Mouse (Mus musculus) right cerebral cortex, adult 2 months (tissue): ENCODE measurements around the gene Chaf1b.

Experiments
- DNase-seq, 2 experiments: peaks; one replicate each; pipeline ENCODE4 v3.0.0; 2021 to 2022; ENCODE audit warnings: low spot score in 2 of 2

Gene Chaf1b

DNA sequence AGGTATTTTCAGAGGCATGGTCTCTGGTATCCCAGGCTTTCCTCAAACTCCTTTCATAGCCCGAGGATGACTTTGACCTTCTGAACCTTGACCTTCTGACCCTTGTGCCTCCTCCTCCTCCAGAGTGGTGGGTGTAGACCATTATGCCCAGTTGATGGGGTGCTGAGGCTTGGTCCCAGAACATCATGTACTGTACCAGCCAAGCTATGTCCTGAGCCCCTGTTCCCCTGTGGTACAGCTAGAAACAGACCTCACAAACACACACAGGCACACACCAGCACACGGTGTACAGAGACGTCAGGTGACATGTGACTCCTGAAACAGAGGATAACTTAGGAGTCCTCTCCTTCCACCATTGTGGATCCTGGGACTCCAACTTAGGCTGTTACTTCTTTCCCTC is 29.1 kb downstream of the Chaf1b start:
- no peak for DNase-seq

DNA sequence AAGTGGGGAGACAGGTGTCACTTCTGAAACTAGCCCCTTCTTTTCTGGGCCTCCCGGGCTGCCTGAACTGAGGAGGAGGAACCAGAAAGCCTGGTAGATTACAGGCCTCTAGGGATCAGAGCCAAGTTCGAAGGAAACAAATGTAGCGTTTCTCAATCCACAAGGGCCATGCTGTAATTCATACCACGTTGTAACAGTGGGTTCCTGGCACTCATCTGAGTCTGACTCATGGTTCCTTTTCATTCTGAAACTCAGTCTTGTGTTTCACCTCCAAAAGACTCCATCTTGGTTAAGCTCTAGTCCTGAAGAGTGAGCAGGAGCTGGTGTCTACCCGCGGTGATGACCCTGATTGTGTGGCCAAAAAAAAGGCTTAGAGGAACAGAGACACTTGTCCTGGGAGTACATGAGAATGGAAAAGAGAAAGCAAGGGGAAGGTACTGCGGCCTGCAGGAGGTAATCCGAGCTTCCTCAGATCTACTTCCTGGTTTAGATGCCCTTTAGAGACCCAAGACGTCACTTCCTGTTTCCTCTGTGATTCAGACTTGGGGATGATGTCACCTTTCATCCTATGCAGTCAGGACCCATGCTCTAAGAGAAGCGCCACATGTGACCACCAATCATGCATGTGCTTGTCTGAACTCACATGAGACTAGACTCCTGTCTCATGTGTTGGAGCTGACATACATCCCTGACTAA is 30.3 kb downstream of the Chaf1b start:
- peak in 1 of 2 experiments; percentile 4 for DNase-seq

DNA sequence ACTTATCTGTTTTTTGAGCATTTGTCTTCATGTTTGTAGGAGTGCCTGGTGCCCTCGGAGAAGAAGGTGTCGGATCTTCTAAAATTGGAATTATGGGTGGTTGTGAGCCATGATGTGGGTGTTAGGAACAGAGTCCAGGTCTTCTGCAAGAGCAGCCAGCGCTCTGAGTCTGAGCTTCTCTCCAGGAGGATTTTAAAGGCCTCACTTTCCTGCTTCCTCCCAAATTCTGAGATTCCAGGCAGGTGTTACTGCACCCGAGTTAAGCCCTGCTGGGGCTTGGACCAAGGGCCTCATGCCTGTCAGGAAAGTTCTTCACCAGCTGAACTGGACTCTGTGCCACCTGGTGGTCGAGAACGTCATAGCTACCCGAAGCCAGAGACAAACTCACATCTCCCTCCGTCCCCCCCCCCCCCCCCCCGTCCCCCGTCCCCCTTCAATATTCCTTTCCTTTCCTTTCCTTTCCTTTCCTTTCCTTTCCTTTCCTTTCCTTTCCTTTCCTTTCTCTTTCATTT is 31.7 kb downstream of the Chaf1b start:
- peak; percentile 42 to 45 for DNase-seq

DNA sequence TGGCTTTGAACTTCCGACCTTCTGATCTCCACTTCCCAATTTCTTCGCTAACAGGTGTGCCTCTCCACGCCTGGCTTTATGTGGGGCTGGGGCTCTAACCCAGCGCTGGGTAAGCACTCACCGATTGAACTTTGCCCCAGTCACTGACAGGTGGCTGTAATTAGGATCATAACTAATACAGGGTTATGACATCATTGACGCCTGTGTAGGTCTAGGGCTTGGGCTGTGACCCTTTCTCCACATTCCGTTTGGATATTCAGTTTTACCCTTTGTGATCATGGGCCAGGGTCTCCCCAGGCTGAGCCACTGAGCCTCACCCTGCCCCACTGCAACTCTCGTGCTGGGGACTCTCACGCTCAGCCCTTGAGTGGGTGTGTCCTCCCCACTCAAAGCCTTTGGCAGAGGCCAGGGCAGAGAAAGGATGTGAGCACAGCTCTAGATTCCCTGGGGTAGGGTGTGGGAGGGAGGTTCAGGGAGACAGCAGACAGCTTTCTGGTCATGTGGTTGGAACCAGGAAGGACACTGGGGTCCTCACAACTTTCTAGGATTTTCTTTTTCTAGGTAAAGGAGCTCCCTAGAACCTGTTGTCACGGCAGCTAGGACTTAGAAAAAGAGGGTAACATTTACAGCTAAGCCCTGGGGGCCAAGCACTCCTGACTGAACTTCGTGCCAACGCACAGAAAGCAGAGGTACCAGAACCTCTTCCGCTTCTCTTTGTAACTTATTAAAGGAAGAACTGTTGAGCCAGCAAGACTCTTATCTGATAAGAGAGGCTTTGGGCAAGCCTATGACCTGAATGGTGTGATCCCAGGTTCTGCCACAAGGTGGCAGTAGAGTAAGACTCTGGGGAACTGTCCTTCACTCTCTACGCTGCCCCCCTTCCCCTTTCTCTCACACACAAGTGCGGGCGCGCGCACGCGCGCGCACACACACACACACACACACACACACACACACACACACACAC is 34.3 kb downstream of the Chaf1b start:
- peak; percentile 90 for DNase-seq

DNA sequence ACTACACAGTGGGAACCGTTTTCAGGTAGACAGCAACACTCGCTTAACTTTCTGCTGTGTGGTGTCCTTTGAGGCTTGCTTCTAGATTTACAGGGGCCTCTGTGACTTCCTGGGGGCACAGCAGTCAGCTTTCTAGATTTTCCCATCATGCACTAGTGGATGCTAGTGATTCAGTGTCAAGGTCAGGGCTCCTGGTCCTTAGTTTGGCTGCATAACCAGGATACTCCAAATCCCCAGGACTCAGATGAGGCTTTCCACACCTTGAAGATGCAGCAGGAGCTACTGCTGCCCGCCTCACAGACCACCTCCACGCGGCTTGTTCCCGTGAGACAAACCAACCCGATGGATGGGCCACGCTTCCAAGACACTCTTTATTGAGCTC is 35.0 kb downstream of the Chaf1b start:
- no peak for DNase-seq

DNA sequence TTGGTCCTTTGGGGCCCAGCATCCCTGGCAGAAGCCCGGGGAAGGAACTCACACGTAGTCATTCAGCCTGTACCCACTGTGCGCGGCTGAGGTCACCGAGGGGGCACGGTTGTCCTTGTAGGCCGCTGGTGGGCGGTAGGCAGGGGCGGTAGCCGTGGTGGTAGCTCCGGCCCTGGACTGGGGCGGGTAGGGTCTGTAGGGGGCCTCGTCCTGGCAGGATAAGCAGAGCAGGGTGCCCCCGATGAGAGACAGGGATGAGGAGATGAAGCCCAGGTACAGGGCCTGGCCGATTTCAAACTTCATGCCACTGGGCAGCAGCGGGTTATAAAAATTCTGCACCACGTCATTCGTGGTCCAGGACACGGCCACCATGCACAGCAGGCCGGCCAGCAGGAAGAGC is 35.5 kb downstream of the Chaf1b start:
- no peak for DNase-seq

DNA sequence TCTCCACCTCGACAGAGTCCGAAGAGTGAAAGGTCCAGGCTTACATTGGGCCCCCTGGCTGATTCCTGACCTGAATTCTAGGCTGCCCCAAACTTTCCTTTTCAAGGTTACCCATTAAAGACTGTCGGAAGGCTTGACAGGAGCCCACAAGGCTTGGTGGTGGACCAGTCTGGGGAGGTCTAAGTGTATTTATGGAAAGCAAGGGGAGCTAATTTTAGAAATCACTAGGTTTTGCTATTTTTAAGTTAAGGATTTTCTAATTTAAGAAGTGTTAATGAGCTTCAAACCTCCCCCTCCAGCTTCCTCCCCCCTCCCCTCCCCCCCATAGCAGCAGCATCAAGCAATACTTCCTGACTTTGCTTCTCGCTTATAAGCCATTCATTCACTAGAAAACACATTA is 37.0 kb downstream of the Chaf1b start:
- DNase-seq: no peak

DNA sequence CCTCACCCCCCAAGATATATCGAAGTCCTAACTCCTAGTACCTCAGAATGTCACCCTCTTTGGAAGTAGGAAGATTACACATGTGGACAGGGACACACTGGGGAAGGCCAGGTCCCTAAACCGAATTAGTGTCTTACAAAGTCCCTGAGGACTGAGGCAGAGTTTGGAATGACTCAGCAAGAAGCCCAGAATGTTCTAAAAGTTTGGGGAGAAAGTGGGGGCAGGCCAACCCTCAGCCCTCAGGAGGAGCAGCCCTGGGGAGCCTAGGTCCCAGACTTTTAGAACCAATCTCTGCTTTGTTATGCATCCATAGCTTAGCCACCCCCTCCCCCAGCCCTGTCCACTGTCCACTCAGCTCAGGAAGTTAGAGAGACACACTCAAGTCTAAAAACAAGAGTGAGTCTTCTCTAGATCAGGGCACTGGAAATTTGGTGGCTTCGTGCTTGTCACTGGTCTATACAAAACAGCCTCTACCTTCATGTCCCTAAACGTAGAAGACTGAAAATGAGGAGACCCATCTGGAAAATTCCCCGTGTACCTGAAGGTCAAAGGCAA is 39.2 kb downstream of the Chaf1b start:
- no peak for DNase-seq

DNA sequence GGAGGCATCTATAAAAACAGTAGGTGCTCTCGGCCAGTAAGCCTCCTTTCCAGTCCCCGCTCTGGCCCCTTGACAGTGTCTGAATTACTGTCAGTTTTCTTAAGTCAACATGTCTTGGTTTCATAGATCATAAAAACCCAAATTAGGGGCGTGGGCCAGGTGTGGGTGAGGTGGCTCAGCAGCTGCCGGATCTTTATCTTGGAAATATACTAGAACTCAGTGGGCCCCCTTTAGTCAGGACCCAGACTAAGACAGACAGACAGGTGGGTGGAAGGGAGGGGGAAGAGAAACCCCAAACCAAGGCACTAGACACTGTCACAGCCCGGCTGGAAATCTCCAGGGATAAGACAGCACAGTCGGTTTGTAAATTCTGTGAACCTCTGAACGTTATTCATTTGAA is 40.1 kb downstream of the Chaf1b start:
- DNase-seq: no peak

DNA sequence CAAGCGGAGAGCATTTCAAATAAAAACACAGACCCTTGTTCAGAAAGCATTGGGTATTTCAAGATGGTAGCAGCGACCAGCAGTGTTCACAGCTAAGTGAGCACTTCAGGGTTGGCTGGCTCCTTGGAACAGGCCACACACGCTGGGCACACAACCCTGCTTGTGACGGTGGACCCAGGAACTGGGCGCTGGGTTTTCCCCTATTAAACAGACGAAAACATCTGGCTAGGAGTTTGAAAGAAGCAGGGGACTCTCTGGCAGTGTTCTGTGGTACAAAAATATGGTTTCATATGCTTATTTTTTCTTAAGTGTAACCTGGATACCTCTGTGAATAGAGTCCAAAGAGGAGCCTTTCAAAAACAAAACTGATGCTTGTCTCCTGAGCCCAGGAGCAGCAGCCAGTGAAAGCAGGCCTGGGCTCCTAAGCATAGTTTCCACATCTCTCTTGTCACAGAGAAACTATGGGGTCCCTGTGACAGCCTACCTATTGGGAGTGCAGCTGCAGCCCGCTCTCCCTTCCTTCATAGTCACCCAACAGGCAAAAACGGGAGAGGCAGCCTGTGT is 42.1 kb downstream of the Chaf1b start:
- no peak for DNase-seq

DNA sequence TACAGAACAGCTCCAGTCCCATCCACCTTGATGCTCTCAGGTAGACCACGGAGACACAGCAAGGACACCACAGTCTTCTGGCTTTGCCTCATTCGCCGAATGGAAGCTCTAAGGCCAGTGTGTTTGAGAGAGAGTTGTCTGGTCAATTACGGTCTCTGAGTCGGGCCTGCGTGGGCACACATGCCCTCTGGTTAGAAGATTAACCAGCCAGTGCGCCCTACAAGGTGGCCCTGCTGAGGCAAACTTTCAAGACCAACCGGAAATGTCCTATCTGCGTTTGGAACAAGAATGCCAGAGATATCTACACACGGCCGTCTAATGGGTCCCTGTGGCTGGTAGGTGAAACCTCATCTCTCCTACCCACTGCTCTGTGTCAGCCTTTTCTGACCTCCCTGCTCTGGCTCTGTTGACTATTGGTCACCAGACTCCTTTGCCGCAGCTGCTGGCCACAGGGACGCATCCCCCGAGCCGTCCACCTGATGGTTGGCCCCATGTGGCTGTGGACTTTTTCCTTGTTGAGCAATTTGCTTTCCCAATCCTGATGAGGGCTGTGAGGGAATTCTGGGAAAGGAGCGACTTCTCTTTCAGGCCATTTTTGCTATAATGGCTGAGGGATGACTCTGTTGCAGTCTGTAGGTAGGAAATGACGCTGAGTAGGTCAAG is 45.8 kb downstream of the Chaf1b start:
- DNase-seq: no peak

DNA sequence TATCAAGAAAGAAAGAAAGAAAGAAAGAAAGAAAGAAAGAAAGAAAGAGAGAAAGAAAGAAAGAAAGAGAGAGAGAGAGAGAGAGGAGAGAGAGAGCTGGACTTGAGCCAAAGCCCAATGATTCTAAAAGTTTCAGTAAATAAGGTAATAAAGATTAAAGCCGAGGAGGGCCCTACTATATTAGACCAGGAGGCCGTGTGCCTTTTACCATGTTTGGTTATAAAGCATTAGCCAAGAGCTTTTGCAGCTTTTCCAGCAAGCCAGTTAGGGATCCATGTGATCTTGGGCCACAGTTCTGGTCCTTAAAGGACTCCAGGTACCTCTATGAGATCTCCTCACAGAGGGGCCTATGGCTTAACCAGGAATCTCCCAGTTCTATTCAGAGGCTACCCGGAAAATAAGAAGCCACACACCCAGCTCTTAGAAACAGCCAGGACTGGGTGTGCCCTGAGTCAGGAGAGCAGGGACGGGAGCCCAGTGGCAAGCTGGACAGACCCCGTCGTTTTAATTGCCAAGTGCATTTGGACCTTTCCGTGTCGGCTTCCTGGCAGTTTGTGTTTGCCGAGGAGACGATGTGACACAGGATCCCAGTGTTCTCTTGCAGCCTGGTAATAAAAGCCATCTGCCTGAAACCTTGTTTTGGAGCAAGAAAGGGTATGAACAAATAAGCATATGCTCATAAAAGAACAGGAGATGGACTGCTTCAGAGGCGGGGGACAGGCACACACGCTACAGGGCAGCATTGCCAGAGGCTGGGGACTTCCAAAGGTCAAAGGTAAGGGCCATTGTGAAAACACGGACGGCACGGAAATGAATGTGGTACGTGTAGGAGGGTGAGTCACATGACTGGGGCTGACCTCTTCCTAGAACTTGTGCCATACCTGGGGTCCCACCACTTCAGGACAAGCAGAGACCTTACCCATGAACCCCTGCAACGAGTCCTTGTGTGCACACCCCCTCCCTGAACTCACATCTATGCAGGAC is 48.8 kb downstream of the Chaf1b start:
- DNase-seq: no peak

DNA sequence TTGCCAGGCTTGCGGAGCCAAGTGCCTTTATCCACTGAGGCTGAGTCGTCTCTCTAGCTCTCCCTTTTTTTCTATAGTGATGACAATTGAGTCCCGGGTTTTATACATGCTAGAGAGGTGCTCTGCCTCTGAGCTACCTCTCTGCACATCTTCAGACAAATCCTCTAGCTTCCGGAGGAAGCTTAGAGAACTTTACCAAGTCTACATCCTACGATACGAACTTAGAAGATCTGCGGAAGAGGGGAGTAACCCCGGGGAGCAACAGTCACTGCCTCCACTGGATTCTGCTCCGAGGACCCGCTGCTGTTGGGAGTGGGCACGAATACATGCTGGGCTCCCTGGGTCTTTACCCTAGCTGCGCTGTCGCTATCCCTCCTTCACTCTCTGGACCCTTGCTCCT is 50.9 kb downstream of the Chaf1b start:
- no peak for DNase-seq

DNA sequence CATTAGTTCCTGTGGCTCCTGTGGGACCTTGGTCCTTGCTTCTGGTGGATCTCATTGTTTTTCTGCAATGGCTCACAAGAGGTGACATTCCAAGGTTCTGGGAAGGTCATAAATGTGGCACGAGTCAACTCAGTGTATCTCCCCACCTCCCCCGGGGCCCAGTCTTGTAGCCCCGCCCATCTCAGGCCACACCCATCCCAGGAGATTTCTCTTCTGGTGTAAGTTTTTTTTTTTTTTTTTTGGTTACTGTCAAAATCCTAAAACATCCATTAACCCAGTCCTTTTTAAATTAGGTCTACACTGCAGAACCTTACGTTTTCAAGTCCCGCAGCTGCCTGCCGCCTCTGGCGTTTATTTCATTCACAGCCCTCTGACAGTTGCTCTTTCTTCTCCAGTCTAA is 51.3 kb downstream of the Chaf1b start:
- no peak for DNase-seq

DNA sequence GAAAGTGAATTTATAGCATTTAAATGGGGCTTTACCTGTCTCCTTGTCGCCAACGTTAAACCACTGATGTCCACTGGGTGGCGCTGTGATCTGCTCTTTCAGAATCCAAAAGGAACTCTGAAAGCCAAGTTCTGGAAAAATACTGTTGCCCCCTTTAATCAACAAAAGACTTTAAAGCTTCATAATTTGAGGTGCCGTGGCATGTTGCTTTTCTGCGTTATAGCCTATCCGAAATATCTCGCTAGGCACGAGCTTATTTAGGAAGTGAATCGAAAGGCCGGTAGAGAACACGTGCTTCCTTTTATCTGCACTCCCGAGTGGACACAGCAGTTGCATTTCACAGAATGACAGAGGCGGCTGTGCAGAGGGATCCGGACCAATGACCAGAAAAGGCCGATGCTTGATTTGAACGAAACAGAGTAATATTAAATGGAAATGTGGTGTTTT is 54.7 kb downstream of the Chaf1b start:
- DNase-seq: peak; percentile 78 to 86

DNA sequence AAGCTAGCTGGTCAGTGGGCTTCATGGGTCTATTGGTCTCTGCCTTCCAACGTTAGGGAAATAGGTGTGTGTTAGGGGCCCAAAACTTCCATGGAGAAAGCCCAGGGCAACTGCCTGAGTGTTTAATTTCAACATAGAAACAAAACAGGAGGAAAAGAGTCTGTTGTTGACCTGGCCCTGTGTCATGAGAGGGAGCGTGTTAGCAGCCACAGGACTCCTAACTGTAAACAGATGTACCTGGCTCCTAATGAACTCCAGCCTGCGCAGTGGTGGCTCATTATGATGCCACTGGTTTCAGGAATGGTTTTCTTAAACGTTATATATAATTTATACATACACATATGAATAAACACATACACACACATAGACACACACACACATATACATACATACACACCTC is 56.3 kb downstream of the Chaf1b start:
- DNase-seq: no peak

DNA sequence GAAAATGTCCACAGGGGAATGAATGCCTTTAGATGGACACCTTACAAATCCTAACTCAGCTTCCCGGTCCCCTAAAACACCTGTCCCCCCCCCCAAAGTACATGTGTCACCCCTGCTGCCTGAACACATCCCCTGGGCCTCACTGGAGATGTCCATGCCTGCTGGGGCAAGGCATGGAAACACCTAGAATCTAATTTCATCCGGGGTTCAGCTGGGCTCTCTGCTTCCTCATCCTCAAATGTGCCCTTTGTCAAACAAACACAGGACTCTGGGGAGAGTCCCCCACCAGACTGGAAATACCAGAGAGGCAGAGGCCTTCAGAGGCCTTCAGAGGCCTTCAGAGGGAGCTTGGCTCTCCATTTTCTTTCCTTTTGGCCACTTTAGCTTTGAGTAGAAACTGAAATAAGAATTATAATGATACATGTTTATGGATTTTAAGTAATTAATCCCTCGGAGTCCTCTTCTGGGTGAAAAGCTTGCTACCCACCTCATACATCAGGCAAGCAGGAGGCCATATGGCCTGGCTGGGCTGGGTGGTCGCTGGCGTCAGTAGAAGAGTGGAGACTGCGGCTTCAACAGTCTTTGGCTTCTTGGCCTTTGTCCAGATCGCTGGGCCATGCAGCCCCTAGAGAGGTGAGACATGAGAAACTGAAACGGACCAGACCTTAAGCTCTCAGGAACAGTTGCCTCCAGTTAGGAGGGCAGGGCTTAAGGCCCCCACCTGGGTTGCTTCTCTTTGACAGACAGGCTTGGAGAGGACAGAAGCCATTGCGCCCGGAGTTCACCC is 58.3 kb downstream of the Chaf1b start:
- no peak for DNase-seq

DNA sequence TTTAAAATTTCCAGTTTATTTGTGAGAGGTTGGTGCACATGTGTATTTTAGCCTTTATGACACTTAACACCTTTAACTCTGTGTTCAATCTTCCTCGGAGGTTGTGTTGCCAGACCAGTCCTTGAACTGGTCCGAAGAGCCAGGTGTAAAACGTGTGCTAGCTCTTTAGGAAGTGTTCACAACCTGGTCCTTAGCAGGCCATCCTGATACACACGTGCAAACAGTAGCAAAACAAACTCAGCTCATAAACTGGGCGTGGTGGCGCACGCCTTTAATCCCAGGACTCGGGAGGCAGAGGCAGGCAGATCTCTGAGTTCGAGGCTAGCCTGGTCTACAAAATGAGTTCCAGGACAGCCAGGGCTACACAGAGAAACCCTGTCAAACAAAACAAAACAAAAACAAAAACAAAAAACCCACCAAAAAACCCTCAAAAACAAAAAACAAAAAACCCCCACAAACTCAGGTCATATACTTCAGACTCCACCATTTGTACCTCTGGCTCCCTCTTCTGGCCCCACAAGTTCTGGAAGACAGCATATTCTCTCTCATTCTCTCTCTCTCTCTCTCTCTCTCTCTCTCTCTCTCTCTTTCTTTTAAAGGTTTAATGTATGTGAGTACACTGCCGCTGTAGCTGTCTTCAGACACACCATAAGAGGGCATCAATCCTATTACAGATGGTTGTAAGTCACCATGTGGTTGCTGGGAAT is 59.2 kb downstream of the Chaf1b start:
- no peak for DNase-seq

DNA sequence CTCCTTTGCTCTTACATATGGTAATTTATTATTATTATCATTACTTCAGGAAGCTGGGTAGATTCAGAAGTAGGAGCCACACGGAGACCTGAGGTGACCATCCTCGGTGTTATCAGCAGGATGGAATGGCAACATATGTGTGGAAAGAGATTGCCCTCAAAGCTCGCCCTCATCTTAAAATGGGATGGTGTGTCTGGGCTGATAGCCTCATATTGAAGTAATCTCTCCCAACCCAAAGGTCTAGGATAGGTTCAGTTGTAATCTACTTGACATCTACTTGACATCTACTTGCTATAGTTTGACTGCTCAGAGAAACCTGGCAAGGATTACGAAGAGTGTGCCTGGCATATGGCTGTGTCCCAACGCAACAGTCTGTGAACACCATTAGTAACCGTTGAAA is 60.6 kb downstream of the Chaf1b start:
- no peak for DNase-seq
